Mouse (Mus musculus): ENCODE measurements at regions not wholly inside any gene's neighbourhood (a gene's known extent, or its start where the extent isn't known, plus 50 kb on each side); places are given as distances from the start of the nearest gene placed in this dataset.
"Not testable (repeated sequence)": the region's sequence is repeated elsewhere in the genome, so short reads cannot be mapped to it uniquely, and the experiment has no call there.

DNA sequence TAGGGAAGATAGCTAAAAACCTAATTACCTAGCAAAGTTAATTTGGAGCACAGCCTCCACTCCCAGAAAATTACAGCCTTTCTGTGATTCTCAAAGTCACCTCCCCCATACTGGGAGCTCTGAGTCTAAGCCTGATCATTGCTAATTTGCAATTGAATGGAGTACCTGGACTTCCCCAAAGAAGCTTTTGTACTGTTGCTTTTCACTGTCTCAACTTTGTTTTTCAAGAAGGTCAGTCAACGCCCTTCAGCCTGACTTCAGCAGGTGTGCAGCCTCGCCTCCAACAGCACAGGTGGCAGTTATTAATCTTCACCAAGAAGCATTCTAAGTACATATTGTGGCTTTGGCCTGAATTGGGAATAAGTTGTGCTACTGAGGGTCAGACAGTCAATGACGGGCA lies 67.7 kb upstream of the Dnajc1 start:
- DNase-seq (ENCODE audit: extremely low spot score in 1 of 2, low spot score in 1 of 2) = not testable (repeated sequence)

DNA sequence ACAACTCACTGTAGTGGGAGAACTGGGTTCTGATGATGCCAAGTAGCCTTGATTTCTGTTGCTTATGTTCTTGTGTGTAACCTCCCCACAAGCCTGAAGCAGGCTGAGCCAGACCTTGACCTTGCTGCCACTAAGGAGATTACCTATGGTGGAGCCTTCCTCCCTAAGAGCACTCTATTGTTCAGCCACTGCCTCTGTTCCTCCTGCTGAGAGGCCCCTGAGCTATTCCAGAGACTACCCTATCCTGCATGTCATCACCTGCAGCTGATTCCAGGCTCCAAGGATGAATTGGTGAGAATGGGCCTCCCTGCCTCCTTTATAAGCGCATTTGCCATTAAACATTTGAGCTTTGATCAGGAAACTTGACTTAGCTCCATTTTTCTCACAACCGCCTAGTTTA lies 60.8 kb upstream of the Dnajc1 start:
- not testable (repeated sequence) for DNase-seq (ENCODE audit: extremely low spot score in 1 of 2, low spot score in 1 of 2)

DNA sequence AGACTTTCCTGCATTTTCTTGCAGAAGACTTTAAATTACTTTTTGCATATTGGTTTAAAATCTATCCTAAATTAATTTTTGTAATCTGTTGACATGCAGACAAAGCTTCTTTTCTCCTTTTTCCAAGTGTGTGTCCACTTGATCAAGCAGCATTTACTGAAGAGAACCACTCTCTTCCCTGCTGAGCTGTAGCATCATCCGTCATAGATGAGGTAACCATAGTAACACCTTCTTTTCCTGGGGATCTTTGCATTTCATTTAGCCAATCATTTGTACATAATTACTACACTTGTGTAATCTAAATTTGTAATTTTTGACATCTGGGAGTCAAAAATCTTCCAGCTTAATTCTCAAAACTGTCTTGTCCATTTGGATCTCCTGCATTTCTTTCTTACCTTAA lies 53.2 kb upstream of the Dnajc1 start:
- DNase-seq (ENCODE audit: extremely low spot score in 1 of 2, low spot score in 1 of 2) = no peak

Data from frontal cortex, adult 2 months (tissue).